Mouse (Mus musculus): ENCODE results near the gene 5430427O19Rik. TPM values are rescaled to one million over a fixed set of nuclear protein-coding genes. Genes with fewer than 3 reads are reported as not detected.

The 5430427O19Rik gene
- 0.03 TPM in 1 of 2 replicates, not detected in the other for polyA plus RNA-seq (2012; rRNA removed)

GRCm38 (mm10) chrX:85869914-85870483 is at the start of gene 5430427O19Rik:
5430427O19Rik (plus strand) TSS chrX:85870354.

Other genes starting within 250 kb of the 5430427O19Rik start
- gene Gk, start 93.5 kb upstream of the 5430427O19Rik start, polyA plus RNA-seq (2012; rRNA removed): 0.36 and 0.78 TPM in 2 replicates
- not detected in 2 replicates for gene Samt3, start 173.8 kb downstream of the 5430427O19Rik start, polyA plus RNA-seq (2012; rRNA removed)